Mouse (Mus musculus): ENCODE measurements at regions not wholly inside any gene's neighbourhood (a gene's known extent, or its start where the extent isn't known, plus 50 kb on each side); places are given as distances from the start of the nearest gene placed in this dataset.

- Histone ChIP-seq H3K79me2 (ENCODE audit: control insufficient read depth, insufficient read depth) (peaks cover 7% of the 10 kb centered on the region), H3K4me3 (ENCODE audit: insufficient read depth, poor library complexity, severe bottlenecking) (no peak overlapping the region), H3ac (ENCODE audit: control insufficient read depth, insufficient read length, low read depth) (no peak overlapping the region), H3K36me3 (ENCODE audit: control insufficient read depth, insufficient read depth) (no peaks in the 10 kb centered on the region), H3K27me3 (ENCODE audit: control insufficient read depth, insufficient read depth, insufficient read length) (no peaks in the 10 kb centered on the region), H3K79me3 (ENCODE audit: low read depth) (no peaks in the 10 kb centered on the region)
- TF ChIP-seq CTCF (IDR thresholded peaks at IDR 0.05; ENCODE audit: control insufficient read depth, insufficient read depth, insufficient read length): no peak
- TF ChIP-seq USF1 (IDR thresholded peaks at IDR 0.05; ENCODE audit: low read depth): no peak
- no peak for TF ChIP-seq MYOG (IDR thresholded peaks at IDR 0.05; ENCODE audit: control insufficient read depth, extremely low read depth, insufficient read length)
- no peak for TF ChIP-seq FOSL1 (IDR thresholded peaks at IDR 0.05; ENCODE audit: insufficient read depth, low read length, poor library complexity, severe bottlenecking)
- no peak for TF ChIP-seq MAX (IDR thresholded peaks at IDR 0.05)
- TF ChIP-seq CEBPB (IDR thresholded peaks at IDR 0.05; ENCODE audit: low read depth): no peak
- no peak for TF ChIP-seq MYOD1 (IDR thresholded peaks at IDR 0.05; ENCODE audit: control insufficient read depth, insufficient read length, low read depth)
Measured at GRCm38 (mm10) chr9:43943522-43943921, 99.7 kb upstream of the Thy1 start.

GRCm38 (mm10) chr9:43944816-43945741 lies 98.1 kb upstream of the Thy1 start:
- H3K79me3 ChIP-seq (ENCODE audit: low read depth): no peaks in the 10 kb centered on the region
- peaks cover 7% of the 10 kb centered on the region for H3K79me2 ChIP-seq (ENCODE audit: control insufficient read depth, insufficient read depth)
- H3ac ChIP-seq (ENCODE audit: control insufficient read depth, insufficient read length, low read depth): no peak overlapping the region
- H3K36me3 ChIP-seq (ENCODE audit: control insufficient read depth, insufficient read depth): no peaks in the 10 kb centered on the region
- H3K27me3 ChIP-seq (ENCODE audit: control insufficient read depth, insufficient read depth, insufficient read length): no peaks in the 10 kb centered on the region
- TF ChIP-seq MAX (IDR thresholded peaks at IDR 0.05) (peak; percentile 56), CTCF (IDR thresholded peaks at IDR 0.05; ENCODE audit: control insufficient read depth, insufficient read depth, insufficient read length) (no peak), MYOD1 (IDR thresholded peaks at IDR 0.05; ENCODE audit: control insufficient read depth, insufficient read length, low read depth) (peak; percentile 46), USF1 (IDR thresholded peaks at IDR 0.05; ENCODE audit: low read depth) (no peak), MYOG (IDR thresholded peaks at IDR 0.05; ENCODE audit: control insufficient read depth, extremely low read depth, insufficient read length) (no peak), CEBPB (IDR thresholded peaks at IDR 0.05; ENCODE audit: low read depth) (peak; percentile 10), FOSL1 (IDR thresholded peaks at IDR 0.05; ENCODE audit: insufficient read depth, low read length, poor library complexity, severe bottlenecking) (peak; percentile 68)
- H3K4me3 ChIP-seq (ENCODE audit: insufficient read depth, poor library complexity, severe bottlenecking): no peak overlapping the region

- Histone ChIP-seq H3ac (ENCODE audit: control insufficient read depth, insufficient read length, low read depth) (peak overlapping the region; percentile 70), H3K79me2 (ENCODE audit: control insufficient read depth, insufficient read depth) (peaks cover 7% of the 10 kb centered on the region), H3K79me3 (ENCODE audit: low read depth) (no peaks in the 10 kb centered on the region), H3K36me3 (ENCODE audit: control insufficient read depth, insufficient read depth) (no peaks in the 10 kb centered on the region), H3K4me3 (ENCODE audit: insufficient read depth, poor library complexity, severe bottlenecking) (no peak overlapping the region), H3K27me3 (ENCODE audit: control insufficient read depth, insufficient read depth, insufficient read length) (no peaks in the 10 kb centered on the region)
- TF ChIP-seq MYOD1 (IDR thresholded peaks at IDR 0.05; ENCODE audit: control insufficient read depth, insufficient read length, low read depth) (peak; percentile 61), MYOG (IDR thresholded peaks at IDR 0.05; ENCODE audit: control insufficient read depth, extremely low read depth, insufficient read length) (no peak)
Measured at GRCm38 (mm10) chr9:43945997-43946649, 97.1 kb upstream of the Thy1 start.

GRCm38 (mm10) chr9:43947089-43947488 lies 96.1 kb upstream of the Thy1 start:
- Histone ChIP-seq H3ac (ENCODE audit: control insufficient read depth, insufficient read length, low read depth) (peak overlapping the region; percentile 22), H3K4me3 (ENCODE audit: insufficient read depth, poor library complexity, severe bottlenecking) (peak overlapping the region; percentile 21), H3K79me2 (ENCODE audit: control insufficient read depth, insufficient read depth) (peaks cover 7% of the 10 kb centered on the region), H3K79me3 (ENCODE audit: low read depth) (no peaks in the 10 kb centered on the region), H3K27me3 (ENCODE audit: control insufficient read depth, insufficient read depth, insufficient read length) (no peaks in the 10 kb centered on the region), H3K36me3 (ENCODE audit: control insufficient read depth, insufficient read depth) (no peaks in the 10 kb centered on the region)
- no peak for TF ChIP-seq MYOD1 (IDR thresholded peaks at IDR 0.05; ENCODE audit: control insufficient read depth, insufficient read length, low read depth)
- TF ChIP-seq FOSL1 (IDR thresholded peaks at IDR 0.05; ENCODE audit: insufficient read depth, low read length, poor library complexity, severe bottlenecking): no peak
- TF ChIP-seq USF1 (IDR thresholded peaks at IDR 0.05; ENCODE audit: low read depth): no peak
- TF ChIP-seq CEBPB (IDR thresholded peaks at IDR 0.05; ENCODE audit: low read depth): no peak
- no peak for TF ChIP-seq MYOG (IDR thresholded peaks at IDR 0.05; ENCODE audit: control insufficient read depth, extremely low read depth, insufficient read length)
- no peak for TF ChIP-seq CTCF (IDR thresholded peaks at IDR 0.05; ENCODE audit: control insufficient read depth, insufficient read depth, insufficient read length)
- TF ChIP-seq MAX (IDR thresholded peaks at IDR 0.05): no peak

GRCm38 (mm10) chr9:43947490-43948150 lies 95.6 kb upstream of the Thy1 start:
- Histone ChIP-seq H3ac (ENCODE audit: control insufficient read depth, insufficient read length, low read depth) (no peak overlapping the region), H3K79me3 (ENCODE audit: low read depth) (no peaks in the 10 kb centered on the region), H3K27me3 (ENCODE audit: control insufficient read depth, insufficient read depth, insufficient read length) (no peaks in the 10 kb centered on the region), H3K4me3 (ENCODE audit: insufficient read depth, poor library complexity, severe bottlenecking) (no peak overlapping the region), H3K36me3 (ENCODE audit: control insufficient read depth, insufficient read depth) (no peaks in the 10 kb centered on the region), H3K79me2 (ENCODE audit: control insufficient read depth, insufficient read depth) (peaks cover 7% of the 10 kb centered on the region)
- TF ChIP-seq USF1 (IDR thresholded peaks at IDR 0.05; ENCODE audit: low read depth) (no peak), MYOD1 (IDR thresholded peaks at IDR 0.05; ENCODE audit: control insufficient read depth, insufficient read length, low read depth) (no peak), MYOG (IDR thresholded peaks at IDR 0.05; ENCODE audit: control insufficient read depth, extremely low read depth, insufficient read length) (no peak), CEBPB (IDR thresholded peaks at IDR 0.05; ENCODE audit: low read depth) (no peak), FOSL1 (IDR thresholded peaks at IDR 0.05; ENCODE audit: insufficient read depth, low read length, poor library complexity, severe bottlenecking) (no peak), MAX (IDR thresholded peaks at IDR 0.05) (no peak), CTCF (IDR thresholded peaks at IDR 0.05; ENCODE audit: control insufficient read depth, insufficient read depth, insufficient read length) (no peak)
